Mouse (Mus musculus) limb, embryonic 12.5 days (tissue): ENCODE measurements at regions not wholly inside any gene's neighbourhood (a gene's known extent, or its start where the extent isn't known, plus 50 kb on each side); places are given as distances from the start of the nearest gene placed in this dataset.

Source experiments
- ATAC-seq: fragments of 200-750 bp; cut with Nextera tagmentation; 2 replicates; pipeline ENCODE4 v1.8.0; 2017; ENCODE audit warnings: low read depth, moderate TSS enrichment; ENCODE audit not compliant: insufficient number of reproducible peaks, insufficient read depth, low FRiP score, low TSS enrichment
- H3K27ac ChIP-seq: fragments of 300-500 bp; sonication (generic); 2 replicates; pipeline ENCODE4 v1.5.1; 2016; ENCODE audit warnings: mild to moderate bottlenecking, moderate library complexity
- H3K27me3 ChIP-seq: fragments of 300-500 bp; sonication (generic); 2 replicates; pipeline ENCODE4 v1.6.1; 2016; ENCODE audit warnings: mild to moderate bottlenecking, moderate library complexity
- H3K36me3 ChIP-seq: fragments of 300-500 bp; sonication (generic); 2 replicates; pipeline ENCODE4 v1.6.1; 2016; ENCODE audit warnings: mild to moderate bottlenecking, moderate library complexity
- H3K4me1 ChIP-seq: fragments of 300-500 bp; sonication (generic); replicated peaks from 2 replicates; pipeline ENCODE4 v1.6.1; 2016
- H3K4me2 ChIP-seq: fragments of 300-500 bp; sonication (generic); 2 replicates; pipeline ENCODE4 v1.6.1; 2016; ENCODE audit warnings: mild to moderate bottlenecking, moderate library complexity
- H3K4me3 ChIP-seq: fragments of 300-500 bp; sonication (generic); replicated peaks from 2 replicates; pipeline ENCODE4 v1.5.1; 2016; ENCODE audit warnings: mild to moderate bottlenecking
- H3K9ac ChIP-seq: fragments of 300-500 bp; sonication (generic); replicated peaks from 2 replicates; pipeline ENCODE4 v1.6.1; 2016; ENCODE audit warnings: mild to moderate bottlenecking, moderate library complexity
- H3K9me3 ChIP-seq: fragments of 300-500 bp; sonication (generic); 2 replicates; pipeline ENCODE4 v1.6.1; 2016; ENCODE audit warnings: mild to moderate bottlenecking, moderate library complexity
- WGBS: fragments of 180-500 bp; shearing (Covaris S2); methylation state at CpG from one replicate; pipeline ENCODE4 v1.1.7; 2016; 5-methylcytosine and 5-hydroxymethylcytosine counted together

DNA sequence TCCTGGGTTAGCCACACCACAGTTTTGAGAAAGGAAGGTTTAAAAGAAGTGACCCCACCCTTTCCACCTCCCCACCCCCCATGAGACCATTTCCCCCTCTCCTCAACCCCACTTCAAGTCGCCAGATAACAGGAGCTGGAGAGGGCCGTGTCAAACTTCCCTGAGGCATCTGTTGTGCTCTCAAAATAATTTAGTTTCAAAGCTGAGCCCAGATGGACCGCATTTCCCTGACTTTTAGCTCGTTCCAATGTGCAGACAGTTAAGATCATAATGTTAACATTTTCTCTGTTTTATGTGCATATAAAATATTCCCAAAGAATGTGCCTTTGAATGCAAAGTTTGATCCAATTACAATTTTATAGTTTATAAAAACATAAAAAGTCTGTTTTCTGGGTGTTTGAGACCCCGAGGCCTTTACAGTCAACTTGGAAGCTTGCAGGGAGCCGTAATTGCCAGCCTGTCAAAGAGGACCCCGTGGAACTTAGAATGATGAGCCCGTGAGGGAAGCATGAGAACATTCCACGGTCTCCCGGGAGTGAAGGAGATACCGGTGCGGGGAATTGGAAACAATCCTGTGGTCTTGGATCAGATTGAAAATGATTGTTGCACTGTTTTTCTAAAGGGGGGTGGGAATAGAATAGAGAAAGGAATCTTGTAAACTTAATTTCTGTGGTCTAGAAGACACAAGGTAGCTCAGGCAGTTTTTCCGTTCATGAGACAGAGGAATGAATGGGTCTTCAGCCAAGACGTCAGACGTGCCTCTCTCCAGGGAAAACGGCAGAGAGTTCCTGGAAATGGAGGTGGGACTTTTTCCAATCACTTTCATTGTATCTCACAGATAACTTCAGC lies 903.3 kb downstream of the Mrps31 start:
- H3K36me3 ChIP-seq = no peaks in the 10 kb centered on the region
- no peak overlapping the region for H3K9ac ChIP-seq
- no peaks in the 10 kb centered on the region for H3K4me1 ChIP-seq
- no peak overlapping the region for H3K4me3 ChIP-seq
- 63% methylated on average over 16 of the region's 16 CpGs for WGBS
- H3K27ac ChIP-seq = no peak overlapping the region
- ATAC-seq = no peak
- peaks cover 4% of the 10 kb centered on the region for H3K9me3 ChIP-seq
- no peak overlapping the region for H3K4me2 ChIP-seq
- H3K27me3 ChIP-seq = no peaks in the 10 kb centered on the region

DNA sequence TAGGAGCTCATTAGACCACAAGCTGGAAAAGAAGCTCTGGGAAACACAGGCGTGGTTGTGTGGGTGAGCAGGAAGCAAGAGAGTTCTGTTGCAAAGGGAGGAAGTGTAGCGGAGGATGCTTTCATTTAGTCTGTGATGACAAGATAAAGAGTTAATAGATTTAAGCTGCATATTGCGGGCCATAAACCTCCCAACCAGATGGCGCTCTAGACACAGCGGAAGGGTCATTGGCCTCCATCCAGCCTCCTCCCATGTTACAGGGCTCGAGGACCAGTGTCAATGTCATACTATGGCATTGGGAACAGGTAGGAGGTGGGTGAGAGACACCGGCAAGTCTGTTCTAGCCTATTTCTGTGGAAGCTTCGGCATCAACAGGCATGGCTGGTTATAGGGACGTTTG lies 908.4 kb downstream of the Mrps31 start:
- H3K27ac ChIP-seq = no peak overlapping the region
- no peaks in the 10 kb centered on the region for H3K4me1 ChIP-seq
- no peaks in the 10 kb centered on the region for H3K36me3 ChIP-seq
- H3K27me3 ChIP-seq = no peaks in the 10 kb centered on the region
- no peak overlapping the region for H3K4me3 ChIP-seq
- ATAC-seq = no peak
- 62% methylated on average over 9 of the region's 9 CpGs for WGBS
- H3K9ac ChIP-seq = no peak overlapping the region
- H3K9me3 ChIP-seq = no peaks in the 10 kb centered on the region
- no peak overlapping the region for H3K4me2 ChIP-seq

DNA sequence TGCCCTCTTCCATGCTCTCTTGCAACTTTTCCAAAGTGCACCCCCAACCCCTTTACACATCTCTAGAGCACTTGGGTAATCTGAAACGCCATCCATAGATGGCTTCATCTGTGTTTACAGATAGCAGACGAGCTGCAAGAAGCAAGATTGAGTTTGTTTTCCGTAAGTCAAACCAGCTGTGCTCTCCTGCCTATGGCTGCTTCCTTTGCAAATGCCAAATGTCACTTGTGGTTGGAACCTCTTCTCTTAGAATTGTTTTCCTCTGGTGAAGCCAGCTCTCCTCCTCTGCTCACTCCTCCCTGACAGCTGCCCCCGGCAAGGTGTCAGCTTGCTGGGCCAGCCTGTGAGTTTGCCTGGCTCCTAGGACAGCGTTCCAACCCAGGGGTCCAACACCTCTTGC lies 910.0 kb downstream of the Mrps31 start:
- H3K4me1 ChIP-seq = no peaks in the 10 kb centered on the region
- H3K9ac ChIP-seq = no peak overlapping the region
- H3K36me3 ChIP-seq = no peaks in the 10 kb centered on the region
- no peak overlapping the region for H3K4me3 ChIP-seq
- WGBS = 36% methylated on average over 5 of the region's 5 CpGs
- no peak overlapping the region for H3K27ac ChIP-seq
- no peaks in the 10 kb centered on the region for H3K9me3 ChIP-seq
- no peak for ATAC-seq
- H3K27me3 ChIP-seq = no peaks in the 10 kb centered on the region
- H3K4me2 ChIP-seq = no peak overlapping the region

DNA sequence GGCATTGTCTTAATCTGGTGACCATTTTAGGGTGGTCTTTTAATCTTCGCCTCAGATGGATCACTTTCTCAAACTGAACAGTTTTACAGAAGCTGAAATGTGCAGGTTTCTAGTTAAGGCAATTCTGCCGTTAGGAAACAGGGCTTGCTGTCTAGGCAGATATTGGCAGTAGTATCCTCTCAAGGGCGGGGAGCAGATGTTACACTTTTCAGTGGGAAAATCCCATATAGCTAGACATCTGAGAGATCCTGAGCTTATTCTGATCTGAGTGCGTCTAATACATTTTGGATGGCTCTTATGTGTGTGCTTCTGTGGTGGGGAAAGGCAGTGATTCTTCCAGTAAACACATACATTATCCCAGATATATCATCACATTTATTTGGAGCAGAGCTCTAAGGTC lies 916.1 kb downstream of the Mrps31 start:
- H3K4me1 ChIP-seq = no peaks in the 10 kb centered on the region
- no peaks in the 10 kb centered on the region for H3K27me3 ChIP-seq
- no peak for ATAC-seq
- H3K4me2 ChIP-seq = no peak overlapping the region
- no peak overlapping the region for H3K27ac ChIP-seq
- H3K9ac ChIP-seq = no peak overlapping the region
- no peaks in the 10 kb centered on the region for H3K36me3 ChIP-seq
- no peak overlapping the region for H3K4me3 ChIP-seq
- WGBS = 72% methylated on average over 4 of the region's 4 CpGs
- no peaks in the 10 kb centered on the region for H3K9me3 ChIP-seq

DNA sequence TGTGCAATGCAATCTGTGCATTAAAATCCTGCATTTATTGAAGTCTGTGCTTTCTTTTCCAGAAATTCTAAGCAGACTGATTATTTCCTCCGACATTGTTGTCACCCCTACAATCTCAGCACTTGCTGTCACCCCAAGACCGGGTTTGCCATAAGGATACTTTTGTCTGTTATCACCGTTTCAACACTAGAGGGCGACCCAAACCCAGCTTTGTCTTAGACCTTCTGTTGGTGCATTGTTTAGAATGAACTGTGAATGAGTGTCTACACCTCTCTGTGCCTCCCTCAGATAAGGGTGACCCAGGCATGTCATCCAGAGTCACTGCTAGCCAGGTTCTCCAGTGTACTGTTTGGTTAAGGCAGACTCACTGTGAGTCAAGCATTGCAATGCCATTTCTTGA lies 933.0 kb downstream of the Mrps31 start:
- no peak for ATAC-seq
- Histone ChIP-seq H3K4me1 (no peaks in the 10 kb centered on the region), H3K4me2 (no peak overlapping the region), H3K9ac (no peak overlapping the region), H3K27me3 (no peaks in the 10 kb centered on the region), H3K9me3 (peaks cover 4% of the 10 kb centered on the region), H3K36me3 (no peaks in the 10 kb centered on the region), H3K4me3 (no peak overlapping the region), H3K27ac (no peak overlapping the region)
- 26% methylated on average over 4 of the region's 4 CpGs for WGBS

DNA sequence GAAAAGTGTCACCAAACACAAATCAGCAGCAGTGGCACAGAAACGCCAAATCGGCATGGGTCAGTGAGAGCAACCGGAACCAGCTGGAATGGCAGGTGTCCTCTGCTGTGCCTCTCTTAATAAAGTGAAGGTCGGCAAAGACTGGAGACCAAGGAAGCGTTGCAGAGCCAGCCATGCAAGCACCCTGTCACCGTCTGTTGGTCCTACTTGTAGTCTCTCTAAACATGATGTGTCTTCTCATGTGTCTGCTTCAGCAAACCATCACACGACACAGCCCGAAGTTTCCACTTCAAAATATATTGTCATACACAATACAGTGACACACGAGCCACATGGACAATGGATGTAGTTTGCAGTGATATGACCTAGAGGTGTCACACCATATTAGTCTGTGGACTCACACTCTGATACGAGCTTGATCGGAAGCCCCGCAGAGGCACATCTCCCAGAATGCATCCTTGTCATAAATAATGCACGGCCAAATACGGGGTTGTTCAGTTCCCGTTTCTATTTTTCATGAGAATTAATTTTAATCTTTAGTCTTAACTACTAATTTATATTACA lies 940.3 kb downstream of the Mrps31 start:
- Histone ChIP-seq H3K4me1 (no peaks in the 10 kb centered on the region), H3K27me3 (no peaks in the 10 kb centered on the region), H3K36me3 (no peaks in the 10 kb centered on the region), H3K9me3 (no peaks in the 10 kb centered on the region), H3K27ac (no peak overlapping the region), H3K4me3 (no peak overlapping the region), H3K9ac (no peak overlapping the region), H3K4me2 (no peak overlapping the region)
- no peak for ATAC-seq
- WGBS = 87% methylated on average over 15 of the region's 15 CpGs

DNA sequence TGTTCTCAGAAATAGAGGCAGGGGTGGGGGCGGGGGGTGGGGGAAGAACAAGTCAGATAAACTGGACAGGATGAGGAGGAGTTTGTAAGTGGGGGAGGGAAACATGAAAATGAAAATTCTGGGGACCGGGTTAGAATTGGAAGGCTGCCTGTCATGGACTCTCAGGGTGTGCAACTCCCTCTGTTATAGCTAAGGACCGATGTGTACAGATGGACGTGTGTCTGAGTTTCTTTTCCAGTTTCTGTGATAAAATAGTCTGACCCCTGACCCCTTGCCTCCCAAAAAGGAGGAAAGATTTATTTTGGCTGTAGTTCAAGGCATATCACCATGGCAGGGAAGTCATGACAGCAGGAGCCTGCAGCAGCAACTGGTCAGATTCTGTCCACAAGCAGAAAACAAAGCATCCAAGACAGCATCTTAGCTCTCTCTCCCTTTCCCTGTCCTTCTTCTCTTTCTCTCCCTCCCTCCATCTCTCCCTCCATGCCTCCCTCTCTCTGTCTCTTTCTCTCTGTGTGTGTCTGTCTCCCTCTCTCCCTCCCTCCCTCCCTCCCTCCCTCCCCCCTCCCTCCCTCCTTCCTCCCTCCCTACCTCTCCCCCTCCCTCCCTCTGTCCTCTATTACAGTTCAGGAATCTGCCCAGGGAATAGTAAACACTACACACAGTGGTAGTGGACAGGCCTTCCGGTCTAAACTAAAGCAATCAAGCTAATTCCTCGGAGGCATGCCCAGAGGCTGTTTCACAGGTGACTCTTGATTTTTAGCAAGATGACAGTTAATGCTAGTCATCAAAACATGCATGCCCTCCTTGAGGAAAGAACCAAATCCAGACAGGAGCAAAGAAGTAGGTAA lies 941.3 kb downstream of the Mrps31 start:
- no peaks in the 10 kb centered on the region for H3K36me3 ChIP-seq
- ATAC-seq = no peak
- no peaks in the 10 kb centered on the region for H3K4me1 ChIP-seq
- H3K9ac ChIP-seq = no peak overlapping the region
- no peaks in the 10 kb centered on the region for H3K9me3 ChIP-seq
- no peak overlapping the region for H3K4me2 ChIP-seq
- H3K27me3 ChIP-seq = no peaks in the 10 kb centered on the region
- H3K27ac ChIP-seq = no peak overlapping the region
- no peak overlapping the region for H3K4me3 ChIP-seq
- 64% methylated on average over 6 of the region's 6 CpGs for WGBS

DNA sequence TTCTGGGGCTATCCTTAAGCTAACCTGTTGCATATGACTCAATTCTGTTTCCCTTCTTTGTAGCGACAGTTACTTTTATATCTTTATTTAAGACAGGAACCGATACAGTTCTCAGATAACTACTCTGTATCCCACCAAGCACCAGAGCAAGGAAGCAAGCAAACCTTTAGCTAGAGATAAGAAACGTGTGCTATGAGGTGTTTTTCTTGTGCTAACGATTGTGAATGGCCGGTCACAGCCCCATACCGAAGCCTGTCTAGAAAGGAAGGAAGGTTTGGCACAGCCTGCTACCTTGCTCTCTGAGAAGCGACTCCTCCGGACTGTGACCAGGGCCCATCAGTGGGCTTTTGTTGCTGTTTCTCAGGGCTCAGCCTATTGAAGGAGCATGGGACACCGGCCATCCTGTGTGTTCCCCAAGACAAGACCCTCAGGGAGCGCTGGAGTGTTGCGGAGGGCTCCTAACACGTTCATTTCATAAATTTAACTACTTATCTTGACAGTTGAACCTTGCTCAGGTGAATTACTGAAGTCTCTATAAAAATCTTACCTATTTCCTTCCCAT lies 949.0 kb downstream of the Mrps31 start:
- Histone ChIP-seq H3K27ac (no peak overlapping the region), H3K9me3 (peaks cover 15% of the 10 kb centered on the region), H3K27me3 (no peaks in the 10 kb centered on the region), H3K4me1 (no peaks in the 10 kb centered on the region), H3K9ac (no peak overlapping the region), H3K36me3 (no peaks in the 10 kb centered on the region), H3K4me3 (no peak overlapping the region), H3K4me2 (no peak overlapping the region)
- 67% methylated on average over 12 of the region's 12 CpGs for WGBS
- no peak for ATAC-seq

DNA sequence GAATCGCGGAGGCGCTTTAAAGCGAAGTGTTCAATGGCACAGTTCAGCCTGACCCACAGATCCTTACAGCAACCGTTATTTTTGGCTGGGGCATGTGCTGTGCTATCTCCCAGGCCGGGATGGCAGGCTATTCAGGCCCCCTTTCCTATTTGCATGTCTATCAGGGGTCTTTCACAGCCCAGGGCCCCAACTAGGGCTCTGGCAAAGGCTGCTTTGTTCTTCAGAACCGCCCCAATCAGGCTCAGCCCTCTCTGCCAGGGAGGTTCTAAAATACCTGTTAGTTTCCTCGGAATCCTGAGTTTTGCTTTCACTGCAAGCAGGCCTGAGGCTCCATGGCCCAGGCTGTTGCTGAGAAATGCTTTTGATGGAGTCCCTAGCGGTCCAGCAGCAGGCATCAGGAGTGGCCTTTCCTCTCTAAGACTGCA lies 949.7 kb downstream of the Mrps31 start:
- Histone ChIP-seq H3K36me3 (no peaks in the 10 kb centered on the region), H3K4me2 (no peak overlapping the region), H3K27me3 (no peaks in the 10 kb centered on the region), H3K27ac (0 out of 2 replicates have a peak overlapping the region, but pooled peaks have one; percentile 29), H3K9me3 (peaks cover 15% of the 10 kb centered on the region), H3K4me1 (no peaks in the 10 kb centered on the region), H3K4me3 (no peak overlapping the region), H3K9ac (0 out of 2 replicates have a peak overlapping the region, but pooled peaks have one; percentile 8)
- no peak for ATAC-seq
- 25% methylated on average over 9 of the region's 9 CpGs for WGBS
